In the genomic region with DNA sequence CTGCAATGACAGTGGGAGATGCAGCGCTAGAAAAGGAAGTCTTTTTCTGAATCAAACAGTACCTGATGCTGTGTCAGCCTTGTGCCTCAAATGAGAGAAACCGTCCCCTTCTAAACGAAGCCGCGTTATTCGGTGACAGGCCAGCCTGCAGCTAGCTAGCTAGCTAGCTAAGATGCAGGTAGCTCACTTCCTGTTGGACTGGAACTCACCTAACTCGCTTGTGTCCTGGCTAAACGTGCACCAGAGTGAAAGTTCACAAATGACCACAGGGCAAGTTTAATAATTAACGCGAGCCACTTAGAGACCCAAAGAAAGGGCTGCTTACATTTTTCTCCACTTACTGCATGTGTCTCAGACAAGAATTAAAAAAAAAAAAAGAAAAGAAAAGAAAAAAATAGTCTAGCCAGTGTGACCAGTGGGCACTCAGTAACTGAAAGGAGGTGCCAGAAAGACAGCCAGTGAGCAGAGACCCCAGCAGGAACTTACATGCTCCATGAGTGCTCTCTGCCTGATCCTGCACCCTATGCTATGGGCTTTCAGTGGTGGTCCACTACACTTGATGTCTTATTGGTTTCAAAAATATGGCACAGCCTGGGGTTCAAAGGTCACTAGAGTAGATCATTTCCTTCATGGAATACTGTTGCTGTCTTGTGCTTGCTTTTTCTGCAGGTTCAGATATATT, we compare ENCODE assay signal across 17 mouse cellular contexts. TPM values are rescaled to one million over a fixed set of nuclear protein-coding genes. Genes with fewer than 3 reads are reported as not detected.
A peak's percentile ranks its signal among the peaks of the same experiment; 100 is the strongest.
DNase-seq lines count a peak whose midpoint lies in the region; ATAC-seq and TF ChIP-seq lines count a peak whose summit lies in the region.
"Had no signal": no experiment of that assay in that cellular context is flagged by ENCODE, and none has a peak within 500 bp of the region (broad histone marks: within the 10 kb centered on the region; RNA-seq: fewer than 3 reads in every experiment).

A gene (minus strand): TSS at position 216 of the 682 bp plus-strand sequence.

- H3K36me3 ChIP-seq in liver, embryonic 16.5 days (ENCODE audit: control insufficient read depth, insufficient read depth) = no peaks in the 10 kb centered on the region
- H3K36me3 ChIP-seq in myocyte (ENCODE audit: control insufficient read depth, insufficient read depth) = no peaks in the 10 kb centered on the region
- H3K36me3 ChIP-seq: embryonic facial prominence, embryonic 15.5 days; limb, embryonic 12.5 days; midbrain, embryonic 13.5 days had no signal

- no peak within 1 kb of the TSS for H3ac ChIP-seq in myocyte (ENCODE audit: control insufficient read depth, insufficient read length)

- WGBS in liver, embryonic 16.5 days (ENCODE audit: insufficient replicate concordance) = 50% methylated on average over 10 of the region's 10 CpGs

- no peaks in the 10 kb centered on the region for H3K79me2 ChIP-seq in myocyte (ENCODE audit: control insufficient read depth, insufficient read depth)

- no peak within 1 kb of the TSS; the same call in 1 of the 2 replicates for H3K27ac ChIP-seq in liver, embryonic 16.5 days (ENCODE audit: low read length)
- H3K27ac ChIP-seq: embryonic facial prominence, embryonic 15.5 days; limb, embryonic 12.5 days; midbrain, embryonic 13.5 days had no signal

- peak within 1 kb of the TSS; percentile 38 for H3K4me3 ChIP-seq in liver, embryonic 16.5 days (ENCODE audit: low read depth, low read length)
- H3K4me3 ChIP-seq in myocyte = no peak within 1 kb of the TSS
- H3K4me3 ChIP-seq: embryonic facial prominence, embryonic 15.5 days; limb, embryonic 12.5 days; midbrain, embryonic 13.5 days had no signal

- peak; percentile 41; the same call in 1 of the 2 replicates for ATAC-seq in liver, embryonic 16.5 days (ENCODE audit: low read depth)
- no peak for ATAC-seq in granulocyte monocyte progenitor cell, adult 5-6 weeks (replicated peaks; ENCODE audit: poor library complexity, severe bottlenecking)
- ATAC-seq: midbrain, embryonic 13.5 days had no signal

- H3K4me2 ChIP-seq in liver, embryonic 16.5 days (ENCODE audit: low read depth, low read length) = peak within 1 kb of the TSS; percentile 25
- peak within 1 kb of the TSS; percentile 43 for H3K4me2 ChIP-seq in myocyte (ENCODE audit: low read depth)
- H3K4me2 ChIP-seq: embryonic facial prominence, embryonic 15.5 days; limb, embryonic 12.5 days; midbrain, embryonic 13.5 days had no signal

- H3K4me1 ChIP-seq in liver, embryonic 16.5 days (ENCODE audit: control insufficient read depth, low read depth, low read length) = no peaks in the 10 kb centered on the region
- H3K4me1 ChIP-seq: embryonic facial prominence, embryonic 15.5 days; limb, embryonic 12.5 days; midbrain, embryonic 13.5 days had no signal

- H3K27me3 ChIP-seq in liver, embryonic 16.5 days (ENCODE audit: control insufficient read depth, insufficient read depth, low read depth, low read length) = no peaks in the 10 kb centered on the region
- H3K27me3 ChIP-seq in myocyte (ENCODE audit: control insufficient read depth, insufficient read depth, insufficient read length) = no peaks in the 10 kb centered on the region
- H3K27me3 ChIP-seq: embryonic facial prominence, embryonic 15.5 days; limb, embryonic 12.5 days; midbrain, embryonic 13.5 days had no signal

- H3K9ac ChIP-seq in liver, embryonic 16.5 days (ENCODE audit: low read depth, low read length) = no peak within 1 kb of the TSS
- H3K9ac ChIP-seq: embryonic facial prominence, embryonic 15.5 days; limb, embryonic 12.5 days; midbrain, embryonic 13.5 days had no signal

- TF ChIP-seq POLR2A in myocyte (IDR thresholded peaks at IDR 0.05; ENCODE audit: insufficient read length, low read depth) = no peak

- peak; percentile 91 for DNase-seq in kidney, adult 11 months
- peak; percentile 69 for DNase-seq in kidney, postnatal 10 days
- no peak for DNase-seq in cerebellum, postnatal 25 days
- DNase-seq in heart, adult 8-10 months (ENCODE audit: low spot score) = no peak
- DNase-seq in ovary, postnatal 36 days (ENCODE audit: low spot score) = no peak
- DNase-seq: cerebellum, postnatal 10 days; heart, adult 11 months; layer of hippocampus, adult 9-11 months; right cerebral cortex, postnatal 4 days; thymus, postnatal 25 days had no signal

- no peaks in the 10 kb centered on the region for H3K9me3 ChIP-seq in liver, embryonic 16.5 days (replicated peaks; ENCODE audit: control insufficient read depth, low read length)
- H3K9me3 ChIP-seq: embryonic facial prominence, embryonic 15.5 days; limb, embryonic 12.5 days; midbrain, embryonic 13.5 days had no signal

TF ChIP-seq in myocyte, 11 proteins besides CTCF, POLR2A, EP300 and RAD21:
- TF ChIP-seq TCF3 (IDR thresholded peaks at IDR 0.05; ENCODE audit: insufficient read length, low read depth) (no peak), USF1 (IDR thresholded peaks at IDR 0.05; ENCODE audit: low read depth) (no peak), CEBPB (IDR thresholded peaks at IDR 0.05; ENCODE audit: insufficient read depth, poor library complexity, severe bottlenecking) (no peak), MYOG (IDR thresholded peaks at IDR 0.05; ENCODE audit: control insufficient read depth in 1 of 3, insufficient read depth in 1 of 3, insufficient read length in 2 of 3, low read depth in 2 of 3) (no peak)

RNA-seq across cellular contexts. Expression of the gene that starts here (rescaled TPM):
- polyA plus RNA-seq in liver, embryonic 16.5 days (2015; fragmentation: Nextera tagmentation; extraction: Ambion mirVana) = 0.40 and 0.46 TPM in 2 replicates
- polyA plus RNA-seq in myocyte (2012; fragmentation: generic; extraction: Trizol) = 1.1 TPM
- not detected in 2 replicates for total RNA-seq in granulocyte monocyte progenitor cell, adult 5-6 weeks (2014; fragmentation: Nextera tagmentation)
- total RNA-seq in granulocyte monocyte progenitor cell, adult 5-6 weeks (2017) = not detected in 2 replicates
- total RNA-seq in heart, adult 8-10 months (2022) = not detected
- total RNA-seq: hematopoietic stem cell, adult 5-6 weeks had no signal

Comparison
In these comparisons a context has a peak if more than half of its experiments do, and no peak if none do; other contexts are left out.
1. Peak in ATAC-seq, H3K4me3 ChIP-seq and H3K4me2 ChIP-seq in liver, embryonic 16.5 days; RNA of the gene not detected or under 1 TPM.
2. DNase-seq: peak in kidney, adult 11 months (single experiment) and kidney, postnatal 10 days (single experiment); none in cerebellum, postnatal 25 days (0 of 2), heart, adult 8-10 months (single experiment) and ovary, postnatal 36 days (single experiment).